Mouse (Mus musculus) myocyte (in vitro differentiated cells): ENCODE measurements around the gene Atg3.

Source experiments
- E2F4 ChIP-seq: IDR thresholded peaks from one replicate; pipeline ENCODE4 v1.6.1; 2011; ENCODE audit warnings: mild to moderate bottlenecking, control low read depth, moderate library complexity; ENCODE audit not compliant: insufficient read depth
- MAX ChIP-seq: IDR thresholded peaks from one replicate; pipeline ENCODE4 v1.6.1; 2011; ENCODE audit warnings: low read depth, mild to moderate bottlenecking, control low read depth
- POLR2A ChIP-seq: IDR thresholded peaks from one replicate; pipeline ENCODE4 v1.6.1; 2011; ENCODE audit warnings: low read depth, mild to moderate bottlenecking, control low read depth, moderate library complexity; ENCODE audit not compliant: insufficient read length
- POLR2AphosphoS2 ChIP-seq: IDR thresholded peaks from one replicate; pipeline ENCODE4 v1.6.1; 2011; ENCODE audit warnings: low read depth, control low read depth; ENCODE audit not compliant: insufficient read length
- REST ChIP-seq: IDR thresholded peaks from one replicate; pipeline ENCODE4 v1.6.1; 2011; ENCODE audit warnings: mild to moderate bottlenecking, control low read depth, moderate library complexity; ENCODE audit not compliant: insufficient read depth, insufficient read length
- SRF ChIP-seq: IDR thresholded peaks from one replicate; pipeline ENCODE4 v1.6.1; 2011; ENCODE audit warnings: low read depth; ENCODE audit not compliant: control insufficient read depth, insufficient read length
- TCF12 ChIP-seq: IDR thresholded peaks from one replicate; pipeline ENCODE4 v1.6.1; 2011; ENCODE audit warnings: mild to moderate bottlenecking, control low read depth; ENCODE audit not compliant: poor library complexity, insufficient read depth, severe bottlenecking
- USF1 ChIP-seq: IDR thresholded peaks from one replicate; pipeline ENCODE4 v1.6.1; 2011; ENCODE audit warnings: low read depth, mild to moderate bottlenecking, control low read depth, moderate library complexity

GRCm38 (mm10) chr16:45192613-45193012 is 34.0 kb downstream of the Atg3 start:
- TF ChIP-seq E2F4 (no peak), TCF12 (no peak), POLR2A (no peak), SRF (no peak), REST (no peak), POLR2AphosphoS2 (no peak), MAX (no peak), USF1 (no peak)
